Mouse (Mus musculus) liver, embryonic 14.5 days (tissue): ENCODE results near the gene Msmo1.

Experiments
- CTCF ChIP-seq: IDR thresholded peaks from 2 replicates; pipeline ENCODE4 v1.5.1; 2016; ENCODE audit warnings: antibody characterized with exemption, low read depth, control low read depth
- EP300 ChIP-seq: IDR thresholded peaks from 2 replicates; pipeline ENCODE4 v1.6.1; 2016; ENCODE audit warnings: antibody characterized with exemption, low read depth

DNA sequence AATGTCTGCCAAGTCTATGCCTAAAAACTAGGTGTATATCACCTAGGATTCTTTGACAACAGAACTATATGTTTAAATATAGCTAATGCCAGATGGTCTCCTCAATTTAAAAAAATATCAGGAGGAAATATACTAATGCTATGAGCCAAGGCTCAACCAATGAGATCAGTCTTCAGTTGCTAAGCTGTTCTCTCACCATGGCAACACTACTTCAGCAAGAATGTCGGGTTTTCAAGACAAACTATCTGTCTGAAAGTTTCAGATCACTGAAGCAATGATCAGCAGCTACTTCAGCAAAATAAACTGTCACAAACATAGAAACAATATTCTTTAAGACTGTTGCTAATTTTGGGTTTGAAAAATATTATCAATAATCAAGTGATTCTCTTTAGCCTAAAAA is 61.7 kb downstream of the Msmo1 start:
- TF ChIP-seq CTCF (no peak), EP300 (no peak)
